Mouse (Mus musculus) adrenal gland, adult 2 months (tissue): ENCODE results near the gene Csrnp1. TPM values are rescaled to one million over a fixed set of nuclear protein-coding genes. Genes with fewer than 3 reads are reported as not detected.
A peak's percentile ranks its signal among the peaks of the same experiment; 100 is the strongest.

ENCODE experiments used
- DNase-seq: peaks from one replicate; pipeline ENCODE4 v3.0.0; 2021
- polyA plus RNA-seq: library from polyadenylated mRNA; depleted of rRNA; stranded (reverse); fragments of >200 nt; gene quantifications from 2 replicates; pipeline ENCODE4 v1.2.3, GENCODE M21; 2012; rRNA removed
- total RNA-seq, 2 experiments: library from RNA; stranded (reverse); gene quantifications; 2 replicates each; pipeline ENCODE4 v1.2.3; 2021

Gene Csrnp1
- total and polyA plus RNA-seq, 3 experiments = 18.7 to 45.6 (median 26.5) TPM

DNA sequence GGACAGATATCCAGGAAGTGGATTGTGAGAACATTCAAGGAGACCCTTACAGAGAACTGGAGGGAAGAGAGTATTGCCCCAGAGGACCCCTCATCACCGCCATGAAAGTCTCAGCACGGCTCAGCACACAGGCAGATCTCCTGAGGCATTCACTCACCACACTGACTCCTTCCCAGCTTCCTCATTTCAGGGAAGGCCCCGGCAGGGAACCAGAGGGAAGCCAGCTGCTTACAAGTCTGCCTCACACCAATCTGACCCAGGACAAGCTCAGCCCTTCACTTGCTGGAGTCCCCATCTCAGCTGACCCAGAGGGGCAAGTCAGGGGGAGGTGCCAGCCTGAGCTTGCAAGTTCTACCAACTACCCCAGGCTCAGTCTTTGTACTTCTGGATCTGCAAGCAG lies 35.7 kb downstream of the Csrnp1 start:
- no peak for DNase-seq

DNA sequence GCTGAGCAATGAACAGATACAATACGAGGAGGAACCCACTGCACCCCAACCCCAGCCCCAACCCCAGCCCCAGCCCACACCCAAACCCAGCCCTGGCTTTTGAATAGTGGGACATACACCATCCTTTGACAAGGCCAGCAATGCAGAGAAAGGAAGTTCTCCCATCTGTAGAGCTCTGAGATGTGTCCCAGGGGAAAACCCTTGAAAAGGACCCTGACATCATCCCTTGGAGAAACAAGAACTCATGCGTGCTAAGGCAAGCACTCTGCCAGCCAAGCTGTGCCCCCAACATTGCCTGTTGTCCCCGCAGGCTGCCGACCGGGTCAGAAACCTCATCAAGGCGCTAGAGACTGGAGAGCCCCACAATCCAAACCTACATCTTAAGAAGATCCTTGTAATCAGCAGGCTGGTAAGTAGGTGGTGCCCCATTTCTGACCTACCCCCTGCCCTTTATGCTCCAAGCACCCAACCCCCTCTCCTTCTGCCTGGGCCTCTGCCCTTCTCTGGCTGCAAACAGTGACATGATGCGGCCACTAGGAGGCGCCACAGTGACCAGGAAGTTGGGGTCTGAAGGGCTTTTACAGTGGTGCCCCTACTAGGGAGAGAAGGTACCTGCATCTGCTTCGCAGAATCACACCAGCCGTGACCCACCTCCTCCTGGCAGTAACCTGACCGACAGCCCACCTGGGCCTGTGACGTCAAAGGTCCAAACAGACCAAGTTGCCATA lies 39.1 kb downstream of the Csrnp1 start:
- DNase-seq = no peak

DNA sequence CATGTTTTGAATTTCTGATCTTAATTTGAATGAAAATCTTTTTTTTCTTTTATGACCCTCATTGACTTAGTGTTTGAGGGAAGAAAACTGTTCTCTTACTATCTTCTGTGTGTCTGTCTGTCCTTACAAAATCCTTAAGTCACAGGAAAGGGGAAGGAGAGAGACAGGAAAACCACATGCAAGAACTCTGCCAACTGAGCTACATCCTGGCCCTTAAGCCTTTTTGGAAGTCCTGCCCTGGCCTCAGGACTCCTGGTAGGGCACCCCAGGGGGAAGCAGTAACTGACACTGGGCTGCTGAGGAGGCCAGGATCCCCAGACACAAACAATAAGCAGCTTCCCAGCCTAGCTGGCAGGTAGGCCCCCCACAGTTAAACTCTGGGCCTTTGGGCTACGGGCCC lies 41.1 kb downstream of the Csrnp1 start:
- no peak for DNase-seq

DNA sequence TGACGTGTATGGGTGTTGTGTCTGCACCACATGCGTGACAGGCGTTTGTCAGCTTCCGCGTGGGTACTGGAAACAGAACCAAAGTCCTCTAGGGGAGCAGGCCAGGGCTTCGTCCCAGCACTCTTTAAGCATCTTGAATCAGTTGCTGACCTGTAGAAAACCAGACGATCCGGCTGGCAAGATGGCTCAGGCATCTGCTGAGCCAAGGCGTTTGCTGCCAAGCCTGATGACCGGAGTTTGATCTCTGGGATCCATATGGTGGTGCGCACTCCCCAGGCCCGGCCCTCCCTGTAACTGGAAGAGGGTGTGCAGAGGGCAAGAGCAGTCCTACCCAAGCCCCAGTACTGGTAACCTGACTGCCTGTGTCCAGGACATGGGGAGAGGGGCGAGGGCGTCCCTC lies 42.6 kb downstream of the Csrnp1 start:
- no peak for DNase-seq

DNA sequence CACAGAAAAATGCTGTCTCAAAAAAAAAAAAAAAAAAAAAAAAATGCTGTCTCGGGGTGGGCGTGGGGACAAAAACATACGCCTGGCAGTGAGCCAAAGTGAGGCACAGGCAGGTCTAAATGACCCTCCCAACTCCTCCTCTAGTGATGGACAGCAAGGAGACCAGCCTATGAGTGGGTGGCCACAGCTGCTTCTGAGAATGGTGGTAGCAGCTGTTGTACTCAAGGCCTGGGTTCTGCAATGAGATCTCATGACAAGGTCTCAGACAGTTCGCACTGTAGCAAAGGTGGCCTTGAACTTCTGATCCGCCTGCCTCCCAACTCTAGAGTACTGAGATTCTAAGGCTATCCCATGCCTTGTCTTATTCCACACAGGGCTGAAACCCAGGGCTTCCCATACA lies 43.1 kb downstream of the Csrnp1 start:
- peak; percentile 27 for DNase-seq

DNA sequence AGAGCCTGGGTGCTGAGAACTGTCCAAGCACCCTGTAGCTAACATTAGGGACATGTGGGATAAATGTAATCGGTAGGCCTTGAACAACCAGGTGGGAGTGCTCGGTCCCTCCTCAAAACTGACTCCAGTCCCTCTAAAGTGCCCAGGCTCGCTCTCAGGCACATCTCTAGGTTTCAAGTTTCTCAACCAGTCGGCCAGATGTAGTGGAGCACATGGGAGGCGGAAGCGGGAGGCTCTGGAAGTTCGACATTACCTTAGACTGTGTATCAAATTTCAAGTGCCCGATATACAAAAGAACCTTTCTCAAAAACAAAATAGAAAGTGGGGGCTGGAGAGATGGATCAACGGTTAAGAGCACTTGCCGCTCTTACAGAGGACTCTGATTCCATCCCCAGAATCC lies 44.8 kb downstream of the Csrnp1 start:
- DNase-seq = no peak

DNA sequence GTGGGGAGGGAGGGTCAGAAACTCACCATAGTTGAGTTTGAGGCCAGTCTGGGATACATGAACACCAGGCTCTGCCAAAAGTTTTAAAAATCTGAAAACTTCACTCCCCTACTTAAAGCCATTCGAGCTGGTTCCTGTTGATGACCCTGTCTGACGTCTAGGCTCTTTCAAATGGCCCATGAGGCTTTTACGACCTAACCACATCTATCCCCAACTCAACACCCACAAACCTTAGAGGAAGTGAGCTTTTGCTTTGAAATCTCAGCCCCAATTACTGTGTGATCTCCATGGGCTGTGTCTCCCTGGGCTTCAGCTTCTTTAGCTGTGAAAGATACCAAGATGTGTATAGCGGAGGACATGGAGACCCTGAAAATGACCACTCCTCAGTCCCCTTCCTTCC lies 46.0 kb downstream of the Csrnp1 start:
- DNase-seq = no peak

DNA sequence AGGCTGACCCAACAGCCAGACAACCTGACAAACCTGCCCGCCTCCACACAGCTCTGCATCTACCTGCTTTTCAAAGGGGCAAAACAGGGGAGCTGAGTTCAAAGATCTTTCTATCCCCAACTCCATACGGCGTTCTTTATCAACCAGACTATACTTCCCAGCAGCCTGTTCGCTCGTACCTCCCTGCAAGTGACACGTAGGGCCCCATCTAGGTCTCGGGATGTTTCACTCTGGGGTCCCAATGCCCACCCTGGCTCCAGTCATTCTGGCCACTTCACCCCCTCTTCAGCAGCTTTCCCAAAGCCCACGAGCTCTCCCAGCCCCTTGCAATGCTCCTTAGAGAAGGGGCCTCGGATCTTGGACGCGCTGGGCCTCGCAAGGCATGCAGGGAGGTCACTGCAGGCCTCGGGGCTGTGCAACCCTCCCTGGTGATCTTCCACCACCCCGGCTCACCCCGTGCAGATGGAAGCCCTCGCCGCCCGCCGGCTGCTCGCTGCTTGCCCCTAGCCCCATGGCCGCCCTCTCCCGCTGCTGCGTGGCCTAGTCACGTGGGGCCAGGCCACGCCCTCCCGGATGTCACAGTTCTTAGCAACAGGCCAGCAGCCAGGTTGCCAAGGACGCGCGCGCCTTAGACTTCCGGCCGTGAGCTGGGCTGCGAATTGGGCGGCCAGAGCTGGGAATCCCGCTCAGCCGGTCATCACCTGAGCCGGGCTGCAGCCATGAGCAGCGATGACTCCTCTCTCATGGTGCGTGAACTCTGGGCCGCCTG lies 47.3 kb downstream of the Csrnp1 start, which contains the start of the genes Gorasp1 and Ttc21a:
Gene Gorasp1, minus strand, starts transcription at position 561 of the 769 bp plus-strand sequence.
Gene Ttc21a, plus strand, starts transcription at position 602 of the 769 bp plus-strand sequence.
- peak; percentile 96 for DNase-seq

DNA sequence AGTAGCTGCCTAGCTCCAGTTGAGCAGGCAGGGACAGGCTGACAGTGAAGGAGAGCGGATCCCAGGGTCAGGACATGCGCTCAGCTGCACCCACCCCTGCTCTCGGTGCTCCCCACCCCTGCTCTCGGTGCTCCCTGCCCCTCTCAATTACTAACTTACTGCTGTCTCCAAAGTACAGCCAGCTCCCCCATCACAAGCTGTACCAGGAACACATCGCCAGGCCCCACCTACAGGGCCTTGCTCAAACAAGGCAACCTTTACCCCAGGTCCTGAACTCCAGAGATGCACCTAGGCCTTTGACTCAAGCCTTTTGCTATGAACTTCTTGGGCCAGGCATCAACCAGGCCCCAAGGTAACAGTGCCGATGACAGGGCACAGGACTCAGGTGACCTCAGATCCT lies 50.8 kb downstream of the Csrnp1 start:
- DNase-seq = no peak

DNA sequence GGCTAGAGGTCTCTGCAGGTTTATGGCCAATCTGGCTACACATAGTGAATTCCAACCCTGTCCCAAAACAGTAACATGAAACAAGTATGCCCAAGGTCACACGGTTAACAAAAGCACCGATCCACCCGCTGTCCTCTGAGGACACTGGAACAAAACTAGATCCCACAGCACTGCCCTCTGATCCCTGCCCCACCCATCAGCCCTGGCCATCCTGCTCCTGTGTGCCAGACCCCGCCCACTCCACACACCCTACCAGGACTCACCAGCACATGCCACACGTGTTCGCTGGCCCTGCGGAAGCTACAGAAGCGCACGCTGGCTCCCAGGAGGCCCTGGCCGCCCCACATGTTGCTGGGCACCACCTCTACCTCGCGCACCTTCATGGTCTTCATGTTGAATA lies 52.1 kb downstream of the Csrnp1 start:
- DNase-seq = peak; percentile 50

DNA sequence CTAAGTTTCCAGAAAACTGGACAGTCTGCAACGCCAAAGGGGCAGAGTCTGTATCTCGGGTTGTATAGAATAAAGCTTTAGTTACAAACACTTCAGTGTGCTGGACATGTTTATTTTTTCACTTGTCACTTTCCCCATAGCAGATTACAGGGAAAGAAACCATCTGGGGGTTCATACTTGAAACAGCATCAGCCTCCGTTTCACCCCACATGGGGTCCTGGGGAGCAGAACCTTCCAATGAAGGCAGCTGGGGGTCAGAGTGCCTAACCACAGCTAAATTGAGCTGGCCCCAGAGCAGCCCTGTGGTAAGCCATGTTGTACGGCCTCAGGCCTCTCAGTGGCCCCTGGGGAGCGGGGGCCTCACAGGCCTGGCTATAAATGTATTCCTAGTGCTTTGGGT lies 58.0 kb downstream of the Csrnp1 start:
- no peak for DNase-seq

DNA sequence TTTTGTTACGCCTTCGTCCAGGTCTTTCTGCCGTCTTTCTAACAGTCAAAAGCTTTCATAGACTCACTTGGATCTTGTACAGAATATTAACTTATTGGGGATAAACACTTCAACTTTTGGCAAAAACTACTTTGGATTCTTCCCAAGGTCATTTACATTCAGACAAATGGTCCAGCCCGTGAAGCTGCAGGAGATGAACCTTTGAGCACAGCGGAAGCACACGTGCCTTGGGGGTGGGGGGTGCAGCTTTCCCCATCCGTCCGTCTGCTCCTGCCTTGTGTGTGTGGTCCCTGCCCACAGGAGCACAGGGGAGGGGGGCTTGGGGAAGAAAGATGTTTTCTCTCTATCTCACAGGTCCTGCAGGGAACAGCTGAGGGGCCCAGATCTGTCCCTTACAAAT lies 58.7 kb downstream of the Csrnp1 start:
- DNase-seq = peak; percentile 38

DNA sequence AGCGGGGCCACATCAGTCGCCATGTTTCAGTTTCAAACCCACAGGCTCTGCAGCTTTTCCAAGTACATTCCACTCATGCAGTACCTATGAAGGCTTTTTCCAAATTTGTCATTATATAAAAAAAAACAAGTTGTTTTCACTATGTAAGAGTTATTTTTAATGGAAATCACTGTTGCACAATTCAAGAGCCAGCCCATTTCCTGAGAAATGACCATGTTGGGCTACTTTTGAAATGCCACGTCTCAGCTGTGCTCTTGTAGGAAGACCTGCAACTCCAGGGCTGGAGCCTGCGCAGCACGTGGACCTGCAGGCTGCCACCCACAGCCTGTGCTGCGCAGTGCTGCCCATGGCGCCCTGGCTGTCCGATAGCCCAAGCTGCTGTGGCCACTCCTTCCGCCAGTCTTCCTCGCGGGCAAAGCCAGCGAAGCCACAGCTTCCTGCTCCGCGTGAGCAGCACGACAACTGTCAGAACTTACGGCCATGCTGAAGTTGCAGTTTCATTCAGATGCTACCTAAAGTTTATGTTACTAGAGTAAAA lies 59.3 kb downstream of the Csrnp1 start:
- peak; percentile 40 for DNase-seq

DNA sequence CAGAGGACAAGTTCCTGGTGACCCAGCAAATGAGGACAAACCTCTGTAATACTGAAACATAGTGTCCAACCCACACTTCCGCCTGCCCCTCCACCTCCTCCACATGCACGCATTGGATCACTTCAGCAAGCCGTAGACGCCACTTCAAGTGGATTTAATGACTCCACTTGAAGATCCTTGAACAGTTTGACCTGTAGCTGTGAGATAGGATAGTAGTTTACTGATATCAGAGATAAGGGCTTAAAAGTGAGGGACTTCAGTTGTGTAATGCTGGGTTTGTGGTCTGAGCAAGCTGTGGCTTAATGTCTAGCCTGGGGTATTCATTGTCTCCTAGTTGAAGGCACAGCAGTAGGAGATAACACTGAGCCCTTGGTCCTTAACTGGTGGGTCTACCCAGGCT lies 61.0 kb downstream of the Csrnp1 start:
- no peak for DNase-seq

Other genes starting within 250 kb of the Csrnp1 start
- gene Scn11a, start 159.2 kb downstream of the Csrnp1 start, total RNA-seq = not detected
- not detected in 2 replicates for gene Scn11a, start 159.2 kb downstream of the Csrnp1 start, polyA plus RNA-seq
- 10 to 100 TPM; 48.1 to 50.7 TPM for gene Wdr48, start 89.8 kb downstream of the Csrnp1 start, total RNA-seq
- 26.6 and 30.7 TPM in 2 replicates for gene Wdr48, start 89.8 kb downstream of the Csrnp1 start, polyA plus RNA-seq
- 10 to 100 TPM; 15.1 to 31.9 TPM for gene Gorasp1, start 47.1 kb downstream of the Csrnp1 start, total RNA-seq
- 26.6 and 30.5 TPM in 2 replicates for gene Gorasp1, start 47.1 kb downstream of the Csrnp1 start, polyA plus RNA-seq
- gene Ttc21a, start 47.1 kb downstream of the Csrnp1 start, total RNA-seq = under 1 TPM in 1 of 2 experiments, not detected in 1; 0.17 TPM
- gene Ttc21a, start 47.1 kb downstream of the Csrnp1 start, polyA plus RNA-seq = 0.04 TPM in 2 replicates
- gene Xirp1, start 38.9 kb upstream of the Csrnp1 start, total RNA-seq = under 1 TPM; 0.37 to 0.48 TPM
- 0.03 and 0.04 TPM in 2 replicates for gene Xirp1, start 38.9 kb upstream of the Csrnp1 start, polyA plus RNA-seq
- gene Cx3cr1, start 85.2 kb upstream of the Csrnp1 start, total RNA-seq = 10 to 100 TPM in 1 of 2 experiments, 1 to 10 TPM in 1; 3.5 to 10.8 TPM
- 11.8 and 12.5 TPM in 2 replicates for gene Cx3cr1, start 85.2 kb upstream of the Csrnp1 start, polyA plus RNA-seq
- gene Ccr8, start 107.5 kb upstream of the Csrnp1 start, total RNA-seq = not detected
- gene Ccr8, start 107.5 kb upstream of the Csrnp1 start, polyA plus RNA-seq = not detected in 2 replicates
- 10 to 100 TPM; 24.8 to 26.4 TPM for gene Slc25a38, start 125.7 kb upstream of the Csrnp1 start, total RNA-seq
- 50.0 and 52.3 TPM in 2 replicates for gene Slc25a38, start 125.7 kb upstream of the Csrnp1 start, polyA plus RNA-seq
- 100 to 1,000 TPM; 661 to 798 TPM for gene Rpsa, start 143.0 kb upstream of the Csrnp1 start, total RNA-seq
- 2,191 and 2,685 TPM in 2 replicates for gene Rpsa, start 143.0 kb upstream of the Csrnp1 start, polyA plus RNA-seq
- under 1 TPM in 1 of 2 experiments, not detected in 1; 0.41 TPM for gene Mobp, start 165.0 kb upstream of the Csrnp1 start, total RNA-seq
- gene Mobp, start 165.0 kb upstream of the Csrnp1 start, polyA plus RNA-seq = not detected in 2 replicates